Mouse (Mus musculus) lung, embryonic 14.5 days (tissue): Measurements from ENCODE around the gene Gm49396. TPM values are rescaled to one million over a fixed set of nuclear protein-coding genes. Genes with fewer than 3 reads are reported as not detected.
A peak's percentile ranks its signal among the peaks of the same experiment; 100 is the strongest.

Experiments used
- ATAC-seq: fragments of 200-750 bp; cut with Nextera tagmentation; 2 replicates; pipeline ENCODE4 v1.8.0; 2017; ENCODE audit warnings: mild to moderate bottlenecking, moderate TSS enrichment, moderate library complexity; ENCODE audit not compliant: insufficient read depth
- DNase-seq: peaks from one replicate; pipeline ENCODE4 v3.0.0-alpha.2; 2015
- H3K27ac ChIP-seq: fragments of 300-500 bp; sonication (generic); 2 replicates; pipeline ENCODE4 v1.5.1; 2014; ENCODE audit warnings: low read depth, mild to moderate bottlenecking, moderate library complexity
- H3K27me3 ChIP-seq: fragments of 300-500 bp; sonication (generic); 2 replicates; pipeline ENCODE4 v1.6.1; 2014; ENCODE audit warnings: low read length, control low read depth; ENCODE audit not compliant: insufficient read depth
- H3K36me3 ChIP-seq: fragments of 300-500 bp; sonication (generic); 2 replicates; pipeline ENCODE4 v1.6.1; 2014; ENCODE audit warnings: control low read depth; ENCODE audit not compliant: insufficient read depth
- H3K4me1 ChIP-seq: fragments of 300-500 bp; sonication (generic); 2 replicates; pipeline ENCODE4 v1.6.1; 2014; ENCODE audit warnings: antibody characterized with exemption, control low read depth; ENCODE audit not compliant: insufficient read depth
- H3K4me2 ChIP-seq: fragments of 300-500 bp; sonication (generic); 2 replicates; pipeline ENCODE4 v1.6.1; 2014; ENCODE audit warnings: mild to moderate bottlenecking
- H3K4me3 ChIP-seq: fragments of 300-500 bp; sonication (generic); 2 replicates; pipeline ENCODE4 v1.5.1; 2014; ENCODE audit warnings: low read depth, low read length
- H3K9ac ChIP-seq: fragments of 300-500 bp; sonication (generic); 2 replicates; pipeline ENCODE4 v1.6.1; 2014
- H3K9me3 ChIP-seq: fragments of 300-500 bp; sonication (generic); 2 replicates; pipeline ENCODE4 v1.6.1; 2016; ENCODE audit warnings: low read depth, low read length, control low read depth
- CTCF ChIP-seq: IDR thresholded peaks from 2 replicates; pipeline ENCODE4 v1.5.1; 2016; ENCODE audit warnings: antibody characterized with exemption, low read depth
- WGBS: fragments of 180-500 bp; shearing (Covaris S2); extraction: QIAGEN DNeasy Blood & Tissue Kit; methylation state at CpG from one replicate; pipeline ENCODE4 v1.1.7; 2014; 5-methylcytosine and 5-hydroxymethylcytosine counted together
- polyA plus RNA-seq: library from polyadenylated mRNA; unstranded; fragments of >200 nt; fragmentation: Nextera tagmentation; extraction: Ambion mirVana; gene quantifications from 2 replicates; pipeline ENCODE4 v1.2.1, GENCODE M21; 2014

Gm49396 gene
- polyA plus RNA-seq, 1 experiment from 2014 or later: 9.9 TPM

- DNase-seq (no peak), ATAC-seq (no peak)
- TF ChIP-seq CTCF: no peak
- H3K27me3 ChIP-seq: no peaks in the 10 kb centered on the region
- no peak overlapping the region for H3K4me3 ChIP-seq
- H3K9me3 ChIP-seq: no peaks in the 10 kb centered on the region
- 32% methylated on average over 5 of the region's 5 CpGs for WGBS
- H3K4me1 ChIP-seq: 0 out of 2 replicates have a peak, but pooled peaks cover 3% of the 10 kb centered on the region
- H3K36me3 ChIP-seq: no peaks in the 10 kb centered on the region
- H3K27ac ChIP-seq: no peak overlapping the region
- H3K9ac ChIP-seq: no peak overlapping the region
- no peak overlapping the region for H3K4me2 ChIP-seq
Measured at GRCm38 (mm10) chr7:30592772-30593423, 29.8 kb downstream of the Gm49396 start.

DNA sequence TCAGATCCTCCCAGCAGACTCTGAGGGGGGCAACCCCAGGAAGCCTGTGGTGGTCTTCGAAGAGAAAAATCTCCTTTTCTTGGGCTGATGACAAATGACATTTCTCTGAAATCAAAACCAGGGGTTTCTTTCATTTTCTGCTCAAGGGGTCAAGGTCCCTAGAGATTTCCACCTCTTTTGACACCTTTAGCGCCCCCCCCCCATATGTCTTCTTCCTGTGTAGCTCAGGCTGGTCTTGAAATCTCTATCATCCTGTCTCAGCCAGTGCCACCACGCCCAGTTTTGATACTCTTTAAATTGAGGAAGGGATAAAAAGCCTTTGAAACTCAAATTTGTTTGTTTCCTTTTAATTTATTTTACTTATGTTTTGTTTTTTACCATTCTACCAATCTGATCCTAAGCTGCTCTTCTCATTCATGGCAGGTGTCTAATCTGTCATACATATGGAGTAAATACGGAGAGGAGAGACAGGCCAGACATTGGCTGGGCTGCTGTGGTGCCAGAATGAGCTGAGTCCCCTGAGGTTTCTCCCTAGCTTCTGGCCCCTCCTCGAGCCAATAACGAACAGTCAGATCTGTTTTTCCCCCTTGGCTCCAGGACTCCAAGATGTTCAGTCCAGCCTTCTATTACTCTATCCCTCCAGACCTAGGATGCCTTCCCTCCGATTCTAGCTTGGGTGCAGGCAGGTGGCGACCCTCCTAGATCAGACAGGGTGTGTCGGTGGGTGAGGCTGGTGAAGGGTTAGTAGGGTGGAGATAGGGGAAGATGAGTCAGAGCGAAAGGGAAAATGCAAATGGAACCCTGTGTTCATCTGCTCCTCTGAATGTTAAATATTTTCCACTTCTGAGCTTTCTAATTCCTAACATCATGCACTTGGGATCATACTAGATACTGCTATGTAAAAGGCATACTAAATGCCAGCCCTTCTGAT is 30.7 kb downstream of the Gm49396 start:
- no peak overlapping the region for H3K27ac ChIP-seq
- no peaks in the 10 kb centered on the region for H3K36me3 ChIP-seq
- WGBS: 69% methylated on average over 10 of the region's 10 CpGs
- ATAC-seq (no peak), DNase-seq (no peak)
- H3K9me3 ChIP-seq: no peaks in the 10 kb centered on the region
- H3K4me1 ChIP-seq: 0 out of 2 replicates have a peak, but pooled peaks cover 3% of the 10 kb centered on the region
- H3K4me2 ChIP-seq: no peak overlapping the region
- no peak overlapping the region for H3K9ac ChIP-seq
- no peaks in the 10 kb centered on the region for H3K27me3 ChIP-seq
- no peak for TF ChIP-seq CTCF
- H3K4me3 ChIP-seq: no peak overlapping the region

DNA sequence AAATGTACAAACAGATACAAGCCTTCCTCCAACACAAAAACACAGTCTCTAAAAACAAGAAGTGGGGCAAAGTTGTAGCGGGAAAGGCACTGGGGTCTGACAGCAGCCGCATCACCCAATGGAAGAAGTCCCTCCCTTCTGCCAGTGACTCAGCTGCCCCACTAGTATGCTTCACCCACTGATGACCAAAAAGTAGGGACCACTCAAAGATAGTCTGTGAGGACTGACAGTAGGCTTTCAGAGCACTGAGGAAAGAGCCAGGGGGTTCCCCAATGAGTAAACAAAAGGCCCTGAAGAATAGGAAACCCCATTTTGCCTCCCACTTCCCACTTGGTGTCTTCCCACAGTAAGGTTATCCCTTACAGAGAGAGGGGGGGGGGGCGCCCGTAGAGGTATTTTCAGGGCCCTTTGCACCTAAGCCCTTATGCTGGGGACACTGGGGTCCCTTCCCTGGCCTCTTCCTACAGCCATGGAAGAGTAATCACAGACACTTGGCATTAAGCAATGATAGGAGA is 31.4 kb downstream of the Gm49396 start:
- no peak overlapping the region for H3K9ac ChIP-seq
- H3K27me3 ChIP-seq: no peaks in the 10 kb centered on the region
- H3K4me3 ChIP-seq: no peak overlapping the region
- H3K27ac ChIP-seq: no peak overlapping the region
- TF ChIP-seq CTCF: no peak
- DNase-seq (no peak), ATAC-seq (no peak)
- no peaks in the 10 kb centered on the region for H3K9me3 ChIP-seq
- H3K36me3 ChIP-seq: no peaks in the 10 kb centered on the region
- H3K4me2 ChIP-seq: no peak overlapping the region
- 59% methylated on average over 4 of the region's 4 CpGs for WGBS
- 0 out of 2 replicates have a peak, but pooled peaks cover 3% of the 10 kb centered on the region for H3K4me1 ChIP-seq

GRCm38 (mm10) chr7:30596093-30596492 is 32.9 kb downstream of the Gm49396 start:
- TF ChIP-seq CTCF: no peak
- no peaks in the 10 kb centered on the region for H3K9me3 ChIP-seq
- ATAC-seq (no peak), DNase-seq (no peak)
- no peak overlapping the region for H3K4me3 ChIP-seq
- H3K4me1 ChIP-seq: no peaks in the 10 kb centered on the region; the same call in 1 of the 2 replicates
- no peak overlapping the region for H3K4me2 ChIP-seq
- 66% methylated on average over 5 of the region's 5 CpGs for WGBS
- H3K27me3 ChIP-seq: no peaks in the 10 kb centered on the region
- no peaks in the 10 kb centered on the region for H3K36me3 ChIP-seq
- no peak overlapping the region for H3K9ac ChIP-seq
- H3K27ac ChIP-seq: no peak overlapping the region

- Histone ChIP-seq H3K4me3 (no peak overlapping the region), H3K9me3 (no peaks in the 10 kb centered on the region), H3K4me2 (no peak overlapping the region), H3K27me3 (no peaks in the 10 kb centered on the region), H3K27ac (0 out of 2 replicates have a peak overlapping the region, but pooled peaks have one; percentile 37), H3K36me3 (no peaks in the 10 kb centered on the region), H3K9ac (no peak overlapping the region), H3K4me1 (no peaks in the 10 kb centered on the region; the same call in 1 of the 2 replicates)
- no peak for TF ChIP-seq CTCF
- ATAC-seq (no peak), DNase-seq (no peak)
- WGBS: 55% methylated on average over 5 of the region's 5 CpGs
Measured at GRCm38 (mm10) chr7:30596811-30597210, 33.7 kb downstream of the Gm49396 start.

DNA sequence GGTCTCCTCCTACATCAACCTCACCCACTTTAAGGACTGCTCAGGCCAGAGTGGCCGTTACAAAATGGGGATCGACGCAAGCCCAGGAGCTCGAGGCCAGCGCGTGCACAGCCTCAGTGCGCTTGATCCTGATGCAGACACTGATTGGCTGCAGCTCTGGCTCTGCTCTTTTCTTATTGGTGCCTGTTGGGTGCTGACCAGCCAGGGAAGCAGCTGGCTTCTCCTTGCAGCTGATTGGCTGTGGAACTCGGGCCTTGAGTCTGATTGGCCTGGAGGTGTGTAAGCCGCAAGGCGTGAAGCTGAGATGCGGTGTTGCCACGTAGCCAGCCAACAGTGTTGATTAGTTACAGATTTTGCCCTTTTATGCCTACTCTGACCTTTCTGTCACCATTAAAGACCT is 35.6 kb downstream of the Gm49396 start, which contains the start of gene Zbtb32:
Gene Zbtb32 (minus strand): TSS at position 124 of the 400 bp plus-strand sequence.
- ATAC-seq: no peak
- Histone ChIP-seq H3K9ac (no peak within 1 kb of the TSS), H3K36me3 (no peaks in the 10 kb centered on the region), H3K4me1 (no peaks in the 10 kb centered on the region; the same call in 1 of the 2 replicates), H3K4me2 (peak within 1 kb of the TSS; percentile 43), H3K27me3 (no peaks in the 10 kb centered on the region), H3K9me3 (no peaks in the 10 kb centered on the region), H3K4me3 (no peak within 1 kb of the TSS), H3K27ac (peak within 1 kb of the TSS; percentile 87)
- no peak for DNase-seq
- 87% methylated on average over 12 of the region's 12 CpGs for WGBS
- TF ChIP-seq CTCF: no peak

- Histone ChIP-seq H3K27me3 (no peaks in the 10 kb centered on the region), H3K4me2 (peak overlapping the region; percentile 43), H3K4me1 (no peaks in the 10 kb centered on the region; the same call in 1 of the 2 replicates), H3K27ac (peak overlapping the region; percentile 88), H3K9me3 (no peaks in the 10 kb centered on the region), H3K36me3 (no peaks in the 10 kb centered on the region), H3K4me3 (no peak overlapping the region), H3K9ac (no peak overlapping the region)
- no peak for TF ChIP-seq CTCF
- DNase-seq (peak; percentile 97), ATAC-seq (peak; percentile 95)
- WGBS: under 1% methylated on average over 16 of the region's 16 CpGs
Measured at GRCm38 (mm10) chr7:30599933-30600353, 36.8 kb downstream of the Gm49396 start.
